Mouse (Mus musculus): Measurements from ENCODE around the gene Cep170b. TPM values are rescaled to one million over a fixed set of nuclear protein-coding genes. Genes with fewer than 3 reads are reported as not detected.

The Cep170b gene
- polyA plus RNA-seq, 1 experiment: 22.8 TPM

DNA sequence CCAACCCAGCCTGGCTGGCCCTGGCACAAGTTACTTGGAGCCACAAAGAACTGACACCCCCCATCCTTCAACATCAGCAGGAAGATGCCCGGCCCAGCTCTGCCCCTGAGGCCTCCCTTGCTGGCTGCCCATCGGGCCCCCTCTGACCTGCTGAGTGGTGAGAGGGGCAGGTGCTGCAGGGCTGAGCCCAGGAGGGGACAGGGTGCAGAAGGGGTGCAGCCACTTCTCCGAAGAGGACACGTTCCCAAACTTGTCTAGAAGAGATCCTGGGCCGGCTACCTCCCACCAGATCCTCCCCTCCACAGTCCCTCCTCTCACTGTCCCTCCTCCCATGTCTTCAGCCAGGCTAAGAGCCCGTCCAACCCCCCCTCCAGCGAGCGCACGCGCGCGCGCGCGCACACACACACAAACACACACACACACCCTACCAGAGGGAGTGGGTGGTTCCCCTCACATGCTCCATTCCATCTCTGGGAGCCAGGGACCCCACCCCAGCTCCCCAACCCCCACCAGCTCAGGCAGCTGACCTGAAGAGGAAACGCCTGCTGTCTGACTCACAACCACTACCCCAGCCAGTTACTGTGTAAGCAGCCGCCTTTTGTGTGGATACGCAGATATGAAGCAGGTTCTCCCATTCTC is 75.3 kb downstream of the Cep170b start:
- H3K27me3 ChIP-seq (ENCODE audit: control insufficient read depth, insufficient read depth, insufficient read length): no peaks in the 10 kb centered on the region
- H3K79me2 ChIP-seq (ENCODE audit: control insufficient read depth, insufficient read depth): peaks cover 40% of the 10 kb centered on the region
- no peaks in the 10 kb centered on the region for H3K36me3 ChIP-seq (ENCODE audit: control insufficient read depth, insufficient read depth)
- H3K4me2 ChIP-seq (ENCODE audit: low read depth): peak overlapping the region; percentile 81
- TF ChIP-seq REST (IDR thresholded peaks at IDR 0.05; ENCODE audit: insufficient read depth, insufficient read length) (no peak), POLR2A (IDR thresholded peaks at IDR 0.05; ENCODE audit: insufficient read length, low read depth) (peak; percentile 63), CEBPB (IDR thresholded peaks at IDR 0.05; ENCODE audit: insufficient read depth, poor library complexity, severe bottlenecking) (no peak), TCF12 (IDR thresholded peaks at IDR 0.05; ENCODE audit: insufficient read depth, poor library complexity, severe bottlenecking) (no peak), TCF3 (IDR thresholded peaks at IDR 0.05; ENCODE audit: insufficient read length, low read depth) (no peak), MYOD1 (IDR thresholded peaks at IDR 0.05; ENCODE audit: control insufficient read depth in 1 of 3, insufficient read length in 2 of 3, low read depth in 2 of 3) (peak; percentile 0 to 50 (median 46)), E2F4 (IDR thresholded peaks at IDR 0.05; ENCODE audit: insufficient read depth) (no peak), MYOG (IDR thresholded peaks at IDR 0.05; ENCODE audit: control insufficient read depth in 1 of 3, insufficient read depth in 1 of 3, insufficient read length in 2 of 3, low read depth in 2 of 3) (peak in 1 of 3 experiments; percentile 39), USF1 (IDR thresholded peaks at IDR 0.05; ENCODE audit: low read depth) (no peak), SRF (IDR thresholded peaks at IDR 0.05; ENCODE audit: control insufficient read depth, insufficient read length, low read depth) (no peak), MAX (IDR thresholded peaks at IDR 0.05; ENCODE audit: low read depth) (no peak), POLR2AphosphoS2 (IDR thresholded peaks at IDR 0.05; ENCODE audit: insufficient read length, low read depth) (no peak)
- peak overlapping the region; percentile 43 for H3ac ChIP-seq (ENCODE audit: control insufficient read depth, insufficient read length)
- H3K4me3 ChIP-seq: peak overlapping the region; percentile 62

Other genes with a start within 250 kb of the Cep170b start
- gene A530016L24Rik, start 231.0 kb upstream of the Cep170b start, polyA plus RNA-seq (2012; fragmentation: generic; extraction: Trizol): 0.05 TPM
- gene Tmem179, start 203.7 kb upstream of the Cep170b start, polyA plus RNA-seq (2012; fragmentation: generic; extraction: Trizol): 0.01 TPM
- gene Inf2, start 131.7 kb upstream of the Cep170b start, polyA plus RNA-seq (2012; fragmentation: generic; extraction: Trizol): 70.1 TPM
- 202 TPM for gene Adssl1, start 100.4 kb upstream of the Cep170b start, polyA plus RNA-seq (2012; fragmentation: generic; extraction: Trizol)
- 85.6 TPM for gene Siva1, start 75.8 kb upstream of the Cep170b start, polyA plus RNA-seq (2012; fragmentation: generic; extraction: Trizol)
- gene Akt1, start 45.6 kb upstream of the Cep170b start, polyA plus RNA-seq (2012; fragmentation: generic; extraction: Trizol): 352 TPM
- 4.4 TPM for gene Zbtb42, start 41.6 kb upstream of the Cep170b start, polyA plus RNA-seq (2012; fragmentation: generic; extraction: Trizol)
- gene Pld4, start 40.2 kb downstream of the Cep170b start, polyA plus RNA-seq (2012; fragmentation: generic; extraction: Trizol): 0.08 TPM
- 24.4 TPM for gene Ahnak2, start 82.2 kb downstream of the Cep170b start, polyA plus RNA-seq (2012; fragmentation: generic; extraction: Trizol)
- gene Clba1, start 88.5 kb downstream of the Cep170b start, polyA plus RNA-seq (2012; fragmentation: generic; extraction: Trizol): 9.6 TPM
- 21.5 TPM for gene Cdca4, start 109.0 kb downstream of the Cep170b start, polyA plus RNA-seq (2012; fragmentation: generic; extraction: Trizol)
- 0.02 TPM for gene Gpr132, start 147.8 kb downstream of the Cep170b start, polyA plus RNA-seq (2012; fragmentation: generic; extraction: Trizol)
- gene Jag2, start 209.3 kb downstream of the Cep170b start, polyA plus RNA-seq (2012; fragmentation: generic; extraction: Trizol): 51.8 TPM
- 94.9 TPM for gene Nudt14, start 221.7 kb downstream of the Cep170b start, polyA plus RNA-seq (2012; fragmentation: generic; extraction: Trizol)

All from myocyte (in vitro differentiated cells).